Comparison of ENCODE assay signal across 16 mouse cellular contexts in genomic region chr2:149798613-149799012, GRCm38 (mm10). TPM values are rescaled to one million over a fixed set of nuclear protein-coding genes. Genes with fewer than 3 reads are reported as not detected.
DNase-seq lines count a peak whose midpoint lies in the region; ATAC-seq and TF ChIP-seq lines count a peak whose summit lies in the region.
"Had no signal": no experiment of that assay in that cellular context is flagged by ENCODE, and none has a peak within 500 bp of the region (broad histone marks: within the 10 kb centered on the region; RNA-seq: fewer than 3 reads in every experiment).

No protein-coding gene starts in this region.

- no peaks in the 10 kb centered on the region for H3K27me3 ChIP-seq in kidney, postnatal 0 days (ENCODE audit: insufficient read depth, low read length)
- no peaks in the 10 kb centered on the region for H3K27me3 ChIP-seq in embryonic facial prominence, embryonic 14.5 days (replicated peaks; ENCODE audit: control insufficient read depth, insufficient read depth, low read length)
- no peaks in the 10 kb centered on the region for H3K27me3 ChIP-seq in midbrain, embryonic 14.5 days (ENCODE audit: control insufficient read depth, insufficient read depth, low read length)
- H3K27me3 ChIP-seq: liver, embryonic 15.5 days had no signal

- no peak for DNase-seq in kidney, postnatal 0 days (ENCODE audit: low spot score)
- no peak for DNase-seq in kidney, adult 8-10 months
- peak; percentile 34 for DNase-seq in WW6 (ENCODE audit: low read depth, low spot score)
- peak; percentile 60 for DNase-seq in embryonic facial prominence, embryonic 14.5 days (ENCODE audit: low spot score)
- peak; percentile 29 for DNase-seq in midbrain, embryonic 14.5 days
- no peak for DNase-seq in layer of hippocampus, postnatal 36 days
- DNase-seq in cerebellum, adult 8-10 months = no peak
- DNase-seq: kidney, adult 18-20 months; right cerebral cortex, postnatal 25 days had no signal

- TF ChIP-seq CTCF in kidney, postnatal 0 days (IDR thresholded peaks at IDR 0.05; ENCODE audit: low read depth) = no peak

- H3K9ac ChIP-seq in kidney, postnatal 0 days (ENCODE audit: low read depth, low read length) = no peak overlapping the region
- H3K9ac ChIP-seq in embryonic facial prominence, embryonic 14.5 days (ENCODE audit: low read depth, low read length) = no peak overlapping the region
- no peak overlapping the region for H3K9ac ChIP-seq in midbrain, embryonic 14.5 days (replicated peaks; ENCODE audit: low read length)
- H3K9ac ChIP-seq: liver, embryonic 15.5 days had no signal

- H3K4me1 ChIP-seq in kidney, postnatal 0 days (replicated peaks; ENCODE audit: insufficient read depth, low read length) = no peaks in the 10 kb centered on the region
- H3K4me1 ChIP-seq in embryonic facial prominence, embryonic 14.5 days (ENCODE audit: control insufficient read depth, insufficient read depth, low read length) = no peaks in the 10 kb centered on the region
- H3K4me1 ChIP-seq in midbrain, embryonic 14.5 days (ENCODE audit: control insufficient read depth, insufficient read depth, low read length) = 0 out of 2 replicates have a peak, but pooled peaks cover 3% of the 10 kb centered on the region
- H3K4me1 ChIP-seq: liver, embryonic 15.5 days had no signal

- no peak overlapping the region for H3K4me2 ChIP-seq in kidney, postnatal 0 days (ENCODE audit: low read length)
- no peak overlapping the region for H3K4me2 ChIP-seq in embryonic facial prominence, embryonic 14.5 days (ENCODE audit: low read depth, low read length)
- H3K4me2 ChIP-seq in midbrain, embryonic 14.5 days (ENCODE audit: low read length) = no peak overlapping the region
- H3K4me2 ChIP-seq: liver, embryonic 15.5 days had no signal

- H3K36me3 ChIP-seq in kidney, postnatal 0 days (ENCODE audit: insufficient read depth, low read length) = no peaks in the 10 kb centered on the region
- H3K36me3 ChIP-seq in embryonic facial prominence, embryonic 14.5 days (ENCODE audit: control insufficient read depth, insufficient read depth, low read length) = no peaks in the 10 kb centered on the region
- H3K36me3 ChIP-seq in midbrain, embryonic 14.5 days (ENCODE audit: control insufficient read depth, insufficient read depth, low read length) = no peaks in the 10 kb centered on the region
- H3K36me3 ChIP-seq: liver, embryonic 15.5 days had no signal

- 22% methylated on average over 3 of the region's 3 CpGs for WGBS in kidney, postnatal 0 days
- WGBS in embryonic facial prominence, embryonic 14.5 days = 8% methylated on average over 3 of the region's 3 CpGs
- 4% methylated on average over 3 of the region's 3 CpGs for WGBS in midbrain, embryonic 14.5 days

- ATAC-seq in kidney, postnatal 0 days (replicated peaks; ENCODE audit: low FRiP score, low read depth) = 0 out of 2 replicates have a peak, but pooled peaks have one; percentile 46
- ATAC-seq in embryonic facial prominence, embryonic 14.5 days (ENCODE audit: low read depth) = peak; percentile 94
- no peak for ATAC-seq in midbrain, embryonic 14.5 days (ENCODE audit: low FRiP score, low TSS enrichment)
- ATAC-seq in CD4-positive, CD25-positive, alpha-beta regulatory T cell, adult 4 months = no peak
- ATAC-seq: activated CD4-positive, CD25-positive, alpha-beta regulatory T cell, adult 4 months had no signal

- H3K27ac ChIP-seq in kidney, postnatal 0 days = no peak overlapping the region
- H3K27ac ChIP-seq in embryonic facial prominence, embryonic 14.5 days (replicated peaks; ENCODE audit: low read depth, low read length) = no peak overlapping the region
- H3K27ac ChIP-seq in midbrain, embryonic 14.5 days (replicated peaks; ENCODE audit: low read depth, low read length) = no peak overlapping the region
- H3K27ac ChIP-seq: liver, embryonic 15.5 days had no signal

- H3K9me3 ChIP-seq in kidney, postnatal 0 days (replicated peaks; ENCODE audit: low read length) = no peaks in the 10 kb centered on the region
- H3K9me3 ChIP-seq in embryonic facial prominence, embryonic 14.5 days (ENCODE audit: control insufficient read depth, low read length) = no peaks in the 10 kb centered on the region
- no peaks in the 10 kb centered on the region for H3K9me3 ChIP-seq in midbrain, embryonic 14.5 days (ENCODE audit: control insufficient read depth, low read length)

- H3K4me3 ChIP-seq in kidney, postnatal 0 days (replicated peaks; ENCODE audit: low read depth, low read length) = no peak overlapping the region
- no peak overlapping the region for H3K4me3 ChIP-seq in embryonic facial prominence, embryonic 14.5 days (ENCODE audit: low read depth, low read length)
- H3K4me3 ChIP-seq in midbrain, embryonic 14.5 days (replicated peaks; ENCODE audit: low read depth, low read length) = no peak overlapping the region
- H3K4me3 ChIP-seq: liver, embryonic 15.5 days had no signal

RNA-seq across cellular contexts. Expression of gene Syndig1, which starts 30.4 kb away (rescaled TPM):
- 2.7 and 2.8 TPM in 2 replicates for polyA plus RNA-seq in kidney, postnatal 0 days (2015; fragmentation: Nextera tagmentation; extraction: Ambion mirVana)
- 6.9 and 7.4 TPM in 2 replicates for polyA plus RNA-seq in embryonic facial prominence, embryonic 14.5 days (2014; fragmentation: Nextera tagmentation; extraction: Ambion mirVana)
- 19.5 and 22.4 TPM in 2 replicates for polyA plus RNA-seq in midbrain, embryonic 14.5 days (2014; fragmentation: Nextera tagmentation; extraction: Ambion mirVana)
- 10 to 100 TPM; 37.5 to 39.7 TPM for total RNA-seq in layer of hippocampus, postnatal 36 days (2021)
- not detected for polyA plus RNA-seq in CD4-positive, CD25-positive, alpha-beta regulatory T cell, adult 4 months (2017; shearing (Covaris generic))
- total RNA-seq: common myeloid progenitor, adult 5-6 weeks; monocyte, adult 5-6 weeks had no signal

RNA-seq across cellular contexts. Expression of gene C530025M09Rik, which starts 32.4 kb away (rescaled TPM):
- polyA plus RNA-seq in kidney, postnatal 0 days (2015; fragmentation: Nextera tagmentation; extraction: Ambion mirVana) = not detected in 2 replicates
- not detected in 2 replicates for polyA plus RNA-seq in embryonic facial prominence, embryonic 14.5 days (2014; fragmentation: Nextera tagmentation; extraction: Ambion mirVana)
- 0.57 and 1.0 TPM in 2 replicates for polyA plus RNA-seq in midbrain, embryonic 14.5 days (2014; fragmentation: Nextera tagmentation; extraction: Ambion mirVana)
- under 1 TPM; 0.55 to 0.61 TPM for total RNA-seq in layer of hippocampus, postnatal 36 days (2021)
- polyA plus RNA-seq in CD4-positive, CD25-positive, alpha-beta regulatory T cell, adult 4 months (2017; shearing (Covaris generic)) = not detected
- total RNA-seq: common myeloid progenitor, adult 5-6 weeks; monocyte, adult 5-6 weeks had no signal
- polyA plus RNA-seq: activated CD4-positive, CD25-positive, alpha-beta regulatory T cell, adult 4 months; heart, embryonic 14.5 days; liver, embryonic 15.5 days; testis, adult 2 months had no signal

Comparison
In these comparisons a context has a peak if more than half of its experiments do, and no peak if none do; other contexts are left out.
1. ATAC-seq: peak in kidney, postnatal 0 days (single experiment) and embryonic facial prominence, embryonic 14.5 days (single experiment); none in midbrain, embryonic 14.5 days (single experiment) and CD4-positive, CD25-positive, alpha-beta regulatory T cell, adult 4 months (single experiment).
2. DNase-seq: peak in WW6 (single experiment), embryonic facial prominence, embryonic 14.5 days (single experiment) and midbrain, embryonic 14.5 days (single experiment); none in kidney, postnatal 0 days (single experiment), kidney, adult 8-10 months (0 of 2), layer of hippocampus, postnatal 36 days (0 of 2) and cerebellum, adult 8-10 months (single experiment).